Mouse (Mus musculus) ovary, postnatal 14 days (tissue): ENCODE results near the gene Gcc1.

Experiments
- DNase-seq: peaks from one replicate; pipeline ENCODE4 v3.0.0; 2022; ENCODE audit warnings: low spot score

Gcc1 gene

DNA sequence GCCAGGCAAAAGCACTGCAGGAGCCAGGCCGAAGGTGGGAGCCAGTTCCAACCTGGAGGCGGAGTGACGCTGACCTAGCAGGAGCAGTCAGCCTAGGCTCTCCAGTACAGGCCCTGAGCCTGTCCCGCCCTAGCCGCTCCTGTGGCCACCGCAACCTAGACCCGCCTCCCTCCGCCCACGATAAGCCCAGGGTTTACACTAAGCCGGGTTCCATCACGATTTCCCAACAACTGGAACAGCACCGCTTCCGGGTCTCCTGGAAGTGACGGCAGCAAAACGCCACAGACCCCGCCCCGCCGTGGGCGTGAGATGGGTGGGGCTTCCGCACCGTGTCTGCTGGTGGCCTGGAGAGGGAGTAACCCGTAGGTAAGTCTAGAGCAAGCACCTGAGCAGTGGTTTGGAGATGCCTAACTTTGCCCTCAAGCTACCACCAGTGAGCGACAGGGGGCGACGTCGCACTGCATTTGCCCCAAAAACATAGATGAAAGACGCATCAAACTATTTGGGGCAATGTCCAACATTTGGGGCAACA, 6.7 kb downstream of the Gcc1 start:
- DNase-seq: peak; percentile 94

GRCm38 (mm10) chr6:28420865-28421264, 7.3 kb downstream of the Gcc1 start:
- DNase-seq: no peak

- no peak for DNase-seq
Observed at GRCm38 (mm10) chr6:28420361-28420760, 7.8 kb downstream of the Gcc1 start.

- DNase-seq: no peak
Observed at GRCm38 (mm10) chr6:28419673-28420072, 8.5 kb downstream of the Gcc1 start.

- DNase-seq: peak; percentile 70
Observed at GRCm38 (mm10) chr6:28418449-28418848, 9.7 kb downstream of the Gcc1 start.

DNA sequence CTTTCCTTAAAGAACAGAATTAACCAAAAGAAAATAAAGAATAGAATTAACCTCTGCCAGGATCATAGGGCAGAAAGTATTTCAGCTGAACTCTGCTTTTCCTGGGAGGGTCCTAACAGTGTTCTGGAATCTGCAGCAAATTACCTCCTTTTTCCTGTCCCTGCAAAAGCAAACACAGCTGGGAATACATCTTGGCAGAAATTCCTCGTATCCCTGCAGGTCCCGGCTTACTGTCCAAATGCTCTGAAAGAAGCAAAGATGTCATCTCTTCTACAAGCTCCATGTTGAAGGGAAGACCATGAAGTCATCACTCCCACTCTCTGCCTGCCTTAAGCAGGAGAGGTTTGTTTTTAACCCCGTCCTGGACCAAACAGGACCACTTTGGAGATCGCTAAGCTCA, 11.2 kb downstream of the Gcc1 start:
- no peak for DNase-seq

GRCm38 (mm10) chr6:28411236-28411635, 17.0 kb downstream of the Gcc1 start:
- DNase-seq: no peak

GRCm38 (mm10) chr6:28410053-28410452, 18.1 kb downstream of the Gcc1 start:
- no peak for DNase-seq

- DNase-seq: no peak
Observed at GRCm38 (mm10) chr6:28399791-28400190, 28.4 kb downstream of the Gcc1 start.

- DNase-seq: no peak
Observed at GRCm38 (mm10) chr6:28398726-28399125, 29.5 kb downstream of the Gcc1 start.

- no peak for DNase-seq
Observed at GRCm38 (mm10) chr6:28397681-28398203, 30.4 kb downstream of the Gcc1 start, which contains the start of gene Zfp800. TSS of gene Zfp800 (minus strand) at chr6:28398005.

DNA sequence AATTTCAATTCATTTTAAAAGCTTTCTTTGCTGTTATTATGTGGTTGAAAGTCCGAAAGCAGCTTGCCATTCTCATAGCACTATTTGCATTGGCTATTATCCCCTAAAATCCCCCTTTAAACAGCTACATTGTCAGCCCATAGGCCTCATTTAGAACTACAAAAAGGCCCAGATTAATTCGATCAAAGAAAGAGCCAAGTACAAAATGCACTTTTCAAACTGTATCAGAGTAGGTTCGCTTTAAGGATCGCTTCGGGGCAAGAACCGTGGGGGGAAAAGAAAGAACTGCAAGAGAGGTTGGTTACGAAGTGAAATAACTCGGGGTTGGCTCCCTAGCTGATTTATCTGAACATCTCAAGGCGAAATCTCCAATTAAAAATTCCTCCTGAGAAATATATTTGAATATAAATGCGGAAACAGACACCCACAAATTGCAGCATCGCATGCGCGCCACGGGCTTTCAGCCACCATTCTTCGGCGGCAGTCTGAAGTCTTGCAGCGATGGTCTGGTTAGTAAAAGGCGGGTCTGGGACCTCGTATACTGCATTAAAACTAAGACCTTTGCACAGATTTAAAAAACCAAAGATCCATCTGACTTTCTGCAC, 31.2 kb downstream of the Gcc1 start:
- no peak for DNase-seq

GRCm38 (mm10) chr6:28396051-28396852, 31.9 kb downstream of the Gcc1 start:
- no peak for DNase-seq

GRCm38 (mm10) chr6:28389038-28389437, 39.2 kb downstream of the Gcc1 start:
- DNase-seq: no peak

- DNase-seq: no peak
Observed at GRCm38 (mm10) chr6:28385169-28385568, 43.0 kb downstream of the Gcc1 start.

DNA sequence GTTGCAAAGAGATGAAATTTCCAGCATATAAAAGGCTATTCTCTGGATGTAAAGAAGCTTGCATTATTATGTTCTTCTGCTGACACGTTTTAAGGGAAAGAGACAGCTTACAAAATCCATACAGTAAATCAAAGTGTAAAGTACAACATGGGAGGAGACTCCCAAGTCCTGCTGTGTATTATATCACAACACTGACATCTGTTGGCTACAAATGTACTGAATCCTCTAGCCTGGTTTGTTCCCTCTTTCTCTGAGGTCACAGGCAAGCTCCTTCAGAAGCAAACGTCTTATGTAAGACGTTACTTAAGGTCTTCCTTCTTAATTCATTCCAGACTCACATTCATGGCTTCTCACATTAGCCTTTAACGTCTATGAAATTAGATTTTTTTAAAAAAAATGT, 46.2 kb downstream of the Gcc1 start:
- no peak for DNase-seq

DNA sequence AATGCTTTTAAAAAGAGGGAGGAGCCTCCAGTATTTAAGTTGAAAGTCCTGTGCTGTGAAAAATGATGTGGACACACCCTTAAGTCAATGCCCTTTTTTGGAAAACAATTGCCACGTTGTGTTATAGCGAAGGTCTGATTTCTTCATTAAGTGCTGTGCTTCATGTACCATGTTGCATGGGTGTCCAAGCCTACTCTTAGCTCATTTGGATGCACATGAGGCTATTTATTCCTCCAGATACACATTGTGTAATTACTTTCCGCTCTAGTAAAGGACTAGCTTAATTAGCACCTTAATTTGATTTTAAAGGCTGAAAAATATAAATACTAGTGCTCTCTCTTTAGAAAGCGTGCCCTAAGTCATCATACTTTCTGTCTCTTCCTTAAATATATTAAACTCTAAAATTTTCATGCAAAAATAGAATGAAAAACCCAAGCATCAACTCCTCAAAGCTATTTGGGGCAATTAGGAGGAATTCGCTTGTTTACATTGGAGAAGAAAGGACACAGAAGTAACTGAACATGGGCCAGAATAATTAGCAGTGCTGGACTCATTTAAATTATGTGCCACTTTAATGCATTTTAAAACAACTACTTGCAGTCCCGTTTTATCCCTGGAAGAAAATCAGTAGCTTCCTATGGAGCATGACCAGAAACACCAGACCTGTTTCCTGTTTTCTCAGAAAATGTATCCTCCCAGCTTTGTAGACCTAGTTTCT, 58.1 kb downstream of the Gcc1 start:
- DNase-seq: no peak

GRCm38 (mm10) chr6:28367575-28367974, 60.6 kb downstream of the Gcc1 start:
- DNase-seq: no peak
